In the genomic region with DNA sequence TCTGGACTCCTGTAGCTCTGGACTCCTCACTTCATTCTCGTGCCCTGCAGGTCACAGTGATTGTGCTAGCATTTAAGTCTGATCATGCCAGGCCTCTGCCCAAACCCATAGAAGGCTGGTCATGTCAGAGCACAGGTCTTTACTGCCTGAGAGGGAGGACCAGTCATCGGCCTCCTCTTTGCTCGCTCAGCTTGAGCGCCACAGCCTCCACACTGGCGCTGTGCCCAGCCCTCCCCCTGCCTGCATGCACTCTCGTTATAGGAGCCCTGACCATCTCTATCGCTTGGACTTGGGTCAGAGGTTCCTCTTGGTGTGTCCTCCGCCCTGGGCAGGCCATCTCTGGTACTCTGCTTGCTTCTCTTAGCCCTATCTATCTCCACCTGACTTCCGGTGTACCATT, we compare ENCODE assay signal across 8 mouse cellular contexts.
DNase-seq lines count a peak whose midpoint lies in the region; ATAC-seq lines count a peak whose summit lies in the region.

No protein-coding gene starts in this region.

- H3K4me1 ChIP-seq in neural tube, embryonic 14.5 days (ENCODE audit: control insufficient read depth, insufficient read depth, low read length), result peaks cover 4% of the 10 kb centered on the region; the same call in 1 of the 2 replicates
- H3K4me1 ChIP-seq in neural tube, embryonic 15.5 days, result peaks cover 13% of the 10 kb centered on the region
- H3K4me1 ChIP-seq in kidney, embryonic 14.5 days (ENCODE audit: control insufficient read depth, insufficient read depth, low read length), result peaks cover 11% of the 10 kb centered on the region

- no peak overlapping the region for H3K4me3 ChIP-seq in neural tube, embryonic 14.5 days (ENCODE audit: low read depth, low read length)
- no peak overlapping the region for H3K4me3 ChIP-seq in neural tube, embryonic 15.5 days (replicated peaks)
- no peak overlapping the region for H3K4me3 ChIP-seq in kidney, embryonic 14.5 days (ENCODE audit: low read length)

- no peaks in the 10 kb centered on the region for H3K27me3 ChIP-seq in neural tube, embryonic 14.5 days (ENCODE audit: control insufficient read depth, insufficient read depth, low read length)
- H3K27me3 ChIP-seq in neural tube, embryonic 15.5 days (replicated peaks), result no peaks in the 10 kb centered on the region; the same call in 1 of the 2 replicates
- no peaks in the 10 kb centered on the region for H3K27me3 ChIP-seq in kidney, embryonic 14.5 days (ENCODE audit: control insufficient read depth, insufficient read depth, low read length)

- no peaks in the 10 kb centered on the region for H3K36me3 ChIP-seq in neural tube, embryonic 14.5 days (ENCODE audit: control insufficient read depth, insufficient read depth, low read length)
- H3K36me3 ChIP-seq in neural tube, embryonic 15.5 days, result no peaks in the 10 kb centered on the region
- no peaks in the 10 kb centered on the region for H3K36me3 ChIP-seq in kidney, embryonic 14.5 days (ENCODE audit: control insufficient read depth, insufficient read depth, low read length)

- H3K9ac ChIP-seq in neural tube, embryonic 14.5 days (replicated peaks; ENCODE audit: low read depth, low read length), result no peak overlapping the region
- no peak overlapping the region for H3K9ac ChIP-seq in neural tube, embryonic 15.5 days (replicated peaks)
- no peak overlapping the region for H3K9ac ChIP-seq in kidney, embryonic 14.5 days (ENCODE audit: low read depth, low read length)

- no peak overlapping the region for H3K27ac ChIP-seq in neural tube, embryonic 14.5 days (ENCODE audit: low read depth, low read length)
- H3K27ac ChIP-seq in neural tube, embryonic 15.5 days (replicated peaks), result no peak overlapping the region
- no peak overlapping the region for H3K27ac ChIP-seq in kidney, embryonic 14.5 days (ENCODE audit: low read depth, low read length)

- peak; percentile 13 to 15 for DNase-seq in frontal cortex, postnatal 36 days (ENCODE audit: low spot score in 2 of 2)
- peak; percentile 48 for DNase-seq in ovary, postnatal 36 days (ENCODE audit: low spot score)
- DNase-seq in thymus, postnatal 25 days, result no peak

- no peaks in the 10 kb centered on the region for H3K9me3 ChIP-seq in neural tube, embryonic 14.5 days (ENCODE audit: control insufficient read depth, low read length)
- H3K9me3 ChIP-seq in neural tube, embryonic 15.5 days (replicated peaks), result no peaks in the 10 kb centered on the region
- H3K9me3 ChIP-seq in kidney, embryonic 14.5 days (ENCODE audit: control insufficient read depth, low read length), result no peaks in the 10 kb centered on the region

- ATAC-seq in frontal cortex, adult (ENCODE audit: low TSS enrichment), result no peak
- ATAC-seq in neural tube, embryonic 14.5 days (ENCODE audit: low read depth), result peak; percentile 51; the same call in 1 of the 2 replicates
- no peak; the same call in 1 of the 2 replicates for ATAC-seq in neural tube, embryonic 15.5 days (ENCODE audit: low FRiP score)
- peak; percentile 54; the same call in 1 of the 2 replicates for ATAC-seq in kidney, embryonic 14.5 days (ENCODE audit: low FRiP score, low TSS enrichment)
- no peak for ATAC-seq in erythroblast, adult 5-6 weeks (replicated peaks; ENCODE audit: low FRiP score, poor library complexity, severe bottlenecking)

- WGBS in neural tube, embryonic 14.5 days, result 53% methylated on average over 9 of the region's 9 CpGs
- WGBS in neural tube, embryonic 15.5 days, result 42% methylated on average over 9 of the region's 9 CpGs
- WGBS in kidney, embryonic 14.5 days, result 35% methylated on average over 9 of the region's 9 CpGs

- H3K4me2 ChIP-seq in neural tube, embryonic 14.5 days (ENCODE audit: low read depth, low read length), result no peak overlapping the region
- no peak overlapping the region for H3K4me2 ChIP-seq in neural tube, embryonic 15.5 days
- H3K4me2 ChIP-seq in kidney, embryonic 14.5 days (replicated peaks; ENCODE audit: low read depth, low read length), result no peak overlapping the region

Comparison
In these comparisons a context has a peak if more than half of its experiments do, and no peak if none do; other contexts are left out.
1. ATAC-seq: peak in neural tube, embryonic 14.5 days (single experiment) and kidney, embryonic 14.5 days (single experiment); none in frontal cortex, adult (single experiment), neural tube, embryonic 15.5 days (single experiment) and erythroblast, adult 5-6 weeks (single experiment).